Mouse (Mus musculus) spleen, embryonic (tissue): ENCODE measurements around the gene St6galnac3.

Source experiments
- CTCF ChIA-PET: fragments of 350-600 bp; sonication (Branson Sonifier 250); formaldehyde crosslinking; loops from one replicate; lab custom pipeline; 2022; lab: Charles Lee

Gene St6galnac3

GRCm38 (mm10) chr3:153733364-153734159, 8.6 kb upstream of the St6galnac3 start:
- CTCF ChIA-PET: no interaction called here

- CTCF ChIA-PET: no interaction called here
Observed at GRCm38 (mm10) chr3:153732749-153733148, 7.8 kb upstream of the St6galnac3 start.

- CTCF ChIA-PET: no interaction called here
Observed at GRCm38 (mm10) chr3:153732035-153732434, 7.1 kb upstream of the St6galnac3 start.

GRCm38 (mm10) chr3:153728577-153728976, 3.6 kb upstream of the St6galnac3 start:
- CTCF ChIA-PET: no interaction called here

- CTCF ChIA-PET: no interaction called here
Observed at GRCm38 (mm10) chr3:153723467-153724079, 1.4 kb downstream of the St6galnac3 start.

GRCm38 (mm10) chr3:153721525-153721924, 3.4 kb downstream of the St6galnac3 start:
- CTCF ChIA-PET: no interaction called here

- CTCF ChIA-PET: no interaction called here
Observed at GRCm38 (mm10) chr3:153720922-153721321, 4.1 kb downstream of the St6galnac3 start.

GRCm38 (mm10) chr3:153720296-153720695, 4.7 kb downstream of the St6galnac3 start:
- CTCF ChIA-PET: no interaction called here

GRCm38 (mm10) chr3:153719256-153719970, 5.6 kb downstream of the St6galnac3 start:
- CTCF ChIA-PET: no interaction called here

GRCm38 (mm10) chr3:153718724-153719123, 6.2 kb downstream of the St6galnac3 start:
- CTCF ChIA-PET: interaction anchor here (1.0 kb wide), 1 partner anchor 36 kb away, joined by 3 read pairs; no protein-coding TSS in a partner anchor

- CTCF ChIA-PET: interaction anchor here (1.0 kb wide), 1 partner anchor 35 kb away, joined by 3 read pairs; no protein-coding TSS in a partner anchor
Observed at GRCm38 (mm10) chr3:153717742-153718141, 7.2 kb downstream of the St6galnac3 start.

- CTCF ChIA-PET: no interaction called here
Observed at GRCm38 (mm10) chr3:153715646-153716045, 9.3 kb downstream of the St6galnac3 start.

GRCm38 (mm10) chr3:153710545-153710944, 14.4 kb downstream of the St6galnac3 start:
- CTCF ChIA-PET: interaction anchor here (0.7 kb wide), 1 partner anchor 130 kb away, joined by 3 read pairs; no protein-coding TSS in a partner anchor

GRCm38 (mm10) chr3:153707687-153708086, 17.3 kb downstream of the St6galnac3 start:
- CTCF ChIA-PET: no interaction called here

- CTCF ChIA-PET: no interaction called here
Observed at GRCm38 (mm10) chr3:153706901-153707300, 18.1 kb downstream of the St6galnac3 start.

GRCm38 (mm10) chr3:153701752-153702740, 22.9 kb downstream of the St6galnac3 start:
- CTCF ChIA-PET: interaction anchor here (0.6 kb wide), 1 partner anchor 470 kb away, joined by 3 read pairs; no protein-coding TSS in a partner anchor

GRCm38 (mm10) chr3:153701172-153701571, 23.8 kb downstream of the St6galnac3 start:
- CTCF ChIA-PET: no interaction called here

- CTCF ChIA-PET: no interaction called here
Observed at GRCm38 (mm10) chr3:153699086-153699485, 25.9 kb downstream of the St6galnac3 start.

GRCm38 (mm10) chr3:153692978-153693377, 32.0 kb downstream of the St6galnac3 start:
- CTCF ChIA-PET: no interaction called here

GRCm38 (mm10) chr3:153692206-153692813, 32.7 kb downstream of the St6galnac3 start:
- CTCF ChIA-PET: no interaction called here
